Mouse (Mus musculus) CD8-positive naive resting alpha-beta T cell, adult 57 days (primary cell): ENCODE results near the gene Crb3. TPM values are rescaled to one million over a fixed set of nuclear protein-coding genes. Genes with fewer than 3 reads are reported as not detected.

Experiments used
- total RNA-seq: library from RNA; stranded (reverse); gene quantifications from one replicate; pipeline ENCODE4 v1.2.4, GENCODE M21; 2023

Gene Crb3
- total RNA-seq = 2.2 TPM

GRCm38 (mm10) chr17:57058891-57059485 lies at the start of gene Crb3:
TSS of gene Crb3 (plus strand) at chr17:57059105.

GRCm38 (mm10) chr17:57011236-57012141 lies 47.4 kb upstream of the Crb3 start, which contains the start of the genes Gtf2f1 and Gm17949:
TSS of gene Gtf2f1 (minus strand) at chr17:57011288.
TSS of gene Gm17949 (plus strand) at chr17:57011469.

DNA sequence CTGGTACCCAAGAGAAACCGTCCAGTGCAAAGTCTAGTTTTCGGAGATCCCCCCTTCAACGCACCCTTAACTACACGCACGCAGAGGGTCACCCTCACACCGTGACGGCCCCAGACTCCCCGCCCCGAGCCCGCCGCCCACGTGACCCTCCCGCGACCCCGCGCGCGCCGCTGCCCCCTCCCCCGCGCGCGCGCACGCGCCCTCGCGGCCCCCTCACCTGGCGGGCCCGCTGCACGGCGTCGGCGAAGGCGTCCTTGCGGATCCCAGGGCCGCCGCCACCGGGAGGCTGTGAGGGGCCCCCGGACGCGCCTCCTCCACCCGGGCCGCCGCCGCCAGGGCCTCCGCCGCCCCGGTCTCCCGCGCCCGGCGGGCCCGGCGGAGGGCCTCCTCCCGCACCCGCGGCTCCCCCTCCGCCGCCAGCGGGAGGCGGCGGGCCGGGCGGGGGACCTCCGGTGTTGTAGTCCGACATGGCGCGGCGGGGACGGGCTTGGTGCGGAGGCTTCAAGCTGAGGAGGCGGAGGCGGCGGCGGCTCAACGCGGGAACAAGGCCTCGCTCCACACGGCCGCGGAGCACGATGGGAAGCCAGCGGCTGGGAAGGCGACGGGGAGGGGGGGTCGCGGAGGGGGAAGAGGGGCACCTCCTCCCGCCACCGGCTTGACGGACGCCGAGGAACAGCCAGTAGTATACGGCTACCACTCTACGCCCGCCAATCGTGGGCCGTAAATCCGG lies 27.8 kb upstream of the Crb3 start, which contains the start of gene Khsrp:
Gene Khsrp, minus strand, starts transcription at position 592 of the 730 bp plus-strand sequence.

GRCm38 (mm10) chr17:57041554-57041953 lies 17.4 kb upstream of the Crb3 start, which contains the start of gene Slc25a41:
TSS of gene Slc25a41 (minus strand) at chr17:57041654.

DNA sequence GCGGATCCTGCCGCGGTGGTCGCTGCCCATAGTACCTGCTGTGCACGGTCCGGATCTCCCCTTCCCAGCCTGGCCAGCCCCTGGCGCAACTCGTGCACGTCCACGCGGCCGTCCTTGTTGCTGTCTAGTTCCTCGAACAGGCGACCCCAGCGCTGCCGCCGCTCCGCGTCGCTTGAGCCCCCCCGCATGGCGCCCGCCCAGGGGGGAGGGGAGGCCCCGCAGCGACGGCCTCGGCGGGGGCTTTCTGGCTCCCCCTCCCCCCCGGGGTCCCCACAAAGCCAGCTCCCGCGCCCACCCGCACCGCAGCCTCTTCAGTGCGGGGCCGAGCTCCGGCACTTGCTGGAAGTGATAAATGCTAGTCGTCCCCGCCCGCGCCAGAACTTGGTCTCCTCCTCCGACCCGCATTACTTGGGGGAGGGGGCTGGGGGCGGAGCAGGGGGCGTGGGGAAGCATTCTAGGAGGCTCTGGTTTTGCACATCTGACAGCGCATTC lies 627 bp downstream of the Crb3 start, which contains the start of gene Slc25a23:
Gene Slc25a23, minus strand, starts transcription at position 378 of the 492 bp plus-strand sequence.

DNA sequence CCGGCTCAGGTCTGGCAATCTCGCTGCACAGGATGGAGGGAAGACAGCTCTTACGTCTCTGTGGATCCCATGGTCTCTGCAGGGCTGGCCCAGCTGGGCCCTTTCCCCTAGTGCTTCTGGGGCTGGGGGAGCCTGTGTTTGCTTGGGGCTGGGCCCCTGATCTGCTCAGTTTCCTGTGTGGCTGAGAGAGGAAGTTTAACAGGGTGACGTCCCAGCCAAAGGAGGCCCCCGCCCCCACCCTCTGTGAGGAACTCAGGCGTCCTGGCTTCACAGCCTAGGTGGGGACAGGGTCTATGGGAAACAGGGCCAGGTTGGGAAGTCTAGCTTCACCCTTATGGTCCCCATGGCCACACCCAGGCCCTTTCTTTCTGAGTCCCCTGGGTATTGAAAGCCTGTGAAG lies 19.4 kb downstream of the Crb3 start, which contains the start of gene Dennd1c:
Gene Dennd1c, minus strand, starts transcription at position 179 of the 400 bp plus-strand sequence.

GRCm38 (mm10) chr17:57087049-57087832 lies 28.3 kb downstream of the Crb3 start, which contains the start of gene Tubb4a:
TSS of gene Tubb4a (minus strand) at chr17:57087782.

GRCm38 (mm10) chr17:57105181-57106034 lies 46.5 kb downstream of the Crb3 start, which contains the start of gene Tnfsf9:
TSS of gene Tnfsf9 (plus strand) at chr17:57105325.

Other genes with a start within 250 kb of the Crb3 start
- gene Rfx2, start 228.1 kb upstream of the Crb3 start, total RNA-seq = 21.6 TPM
- gene Acsbg2, start 184.7 kb upstream of the Crb3 start, total RNA-seq = not detected
- gene 1700061G19Rik, start 183.6 kb upstream of the Crb3 start, total RNA-seq = 2.1 TPM
- gene Mllt1, start 123.7 kb upstream of the Crb3 start, total RNA-seq = 49.0 TPM
- gene Acer1, start 77.0 kb upstream of the Crb3 start, total RNA-seq = not detected
- gene Clpp, start 68.8 kb upstream of the Crb3 start, total RNA-seq = 27.6 TPM
- gene Alkbh7, start 61.8 kb upstream of the Crb3 start, total RNA-seq = 12.2 TPM
- gene Pspn, start 59.1 kb upstream of the Crb3 start, total RNA-seq = not detected
- 70.0 TPM for gene Gtf2f1, start 47.8 kb upstream of the Crb3 start, total RNA-seq
- not detected for gene Gm17949, start 47.6 kb upstream of the Crb3 start, total RNA-seq
- 116 TPM for gene Khsrp, start 27.6 kb upstream of the Crb3 start, total RNA-seq
- not detected for gene Slc25a41, start 17.5 kb upstream of the Crb3 start, total RNA-seq
- gene Slc25a23, start 758 bp downstream of the Crb3 start, total RNA-seq = 22.2 TPM
- 160 TPM for gene Dennd1c, start 19.4 kb downstream of the Crb3 start, total RNA-seq
- 1.5 TPM for gene Tubb4a, start 28.7 kb downstream of the Crb3 start, total RNA-seq
- gene Tnfsf9, start 46.2 kb downstream of the Crb3 start, total RNA-seq = 0.40 TPM
- not detected for gene Cd70, start 90.7 kb downstream of the Crb3 start, total RNA-seq
- gene Tnfsf14, start 135.1 kb downstream of the Crb3 start, total RNA-seq = 1.9 TPM
- gene C3, start 169.0 kb downstream of the Crb3 start, total RNA-seq = 1.3 TPM
- 36.6 TPM for gene Gpr108, start 189.3 kb downstream of the Crb3 start, total RNA-seq
- 4.7 TPM for gene Trip10, start 190.3 kb downstream of the Crb3 start, total RNA-seq
- 171 TPM for gene Vav1, start 220.0 kb downstream of the Crb3 start, total RNA-seq